Mouse (Mus musculus) liver, adult (tissue): Measurements from ENCODE around the gene Tex52.

Experiments
- GATA4 ChIP-seq: IDR thresholded peaks from 2 replicates; pipeline ENCODE4 v1.6.1; 2014; ENCODE audit warnings: mild to moderate bottlenecking, low read length; ENCODE audit not compliant: insufficient replicate concordance

Gene Tex52

DNA sequence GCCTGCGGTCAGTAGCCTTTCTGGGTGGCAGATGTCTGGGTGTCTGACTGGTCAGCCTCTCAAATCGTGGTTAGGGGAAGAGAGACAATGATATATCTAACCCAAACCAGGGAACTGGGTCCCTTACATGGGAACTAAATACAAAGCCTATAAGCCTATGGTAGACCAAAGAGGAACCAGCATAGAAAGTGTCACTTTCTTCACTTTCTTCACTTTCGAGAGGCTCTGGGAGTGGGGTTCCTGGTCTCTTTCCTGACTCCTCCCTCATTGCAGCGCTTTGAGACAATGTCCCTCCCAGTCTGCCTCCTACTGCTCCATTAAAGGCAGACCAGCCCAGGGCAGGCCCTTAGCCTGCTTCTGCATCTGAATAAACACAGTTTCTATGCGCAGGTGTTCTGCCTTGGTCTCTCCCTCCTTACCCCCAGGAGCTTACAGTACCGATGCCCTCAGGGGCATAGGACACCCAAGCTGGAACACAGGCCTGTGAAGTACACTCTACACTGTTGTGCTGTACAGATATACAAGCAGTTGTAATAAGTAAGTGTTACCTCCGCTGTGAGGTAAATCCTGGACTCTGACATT lies 33.4 kb downstream of the Tex52 start:
- TF ChIP-seq GATA4 = no peak

DNA sequence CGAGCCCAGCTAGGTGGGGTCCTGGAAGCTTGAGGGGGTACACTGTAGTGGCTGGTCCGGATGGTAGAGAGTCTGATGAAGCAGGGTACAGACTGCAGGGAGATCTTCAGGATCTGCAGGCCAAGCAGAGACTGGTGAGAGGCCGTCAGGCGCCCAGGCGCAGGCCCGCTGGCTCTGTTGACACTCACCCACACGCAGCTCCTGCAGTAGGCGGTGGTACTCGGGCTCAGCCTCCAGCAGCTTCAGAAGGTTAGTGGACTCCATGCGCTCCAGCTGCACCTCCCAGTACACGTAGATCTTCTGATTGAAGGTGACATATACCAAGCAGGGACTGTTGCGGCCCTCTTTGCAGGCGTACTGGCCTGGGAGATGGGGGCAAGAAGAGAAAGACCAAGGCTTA lies 35.0 kb downstream of the Tex52 start:
- no peak for TF ChIP-seq GATA4

DNA sequence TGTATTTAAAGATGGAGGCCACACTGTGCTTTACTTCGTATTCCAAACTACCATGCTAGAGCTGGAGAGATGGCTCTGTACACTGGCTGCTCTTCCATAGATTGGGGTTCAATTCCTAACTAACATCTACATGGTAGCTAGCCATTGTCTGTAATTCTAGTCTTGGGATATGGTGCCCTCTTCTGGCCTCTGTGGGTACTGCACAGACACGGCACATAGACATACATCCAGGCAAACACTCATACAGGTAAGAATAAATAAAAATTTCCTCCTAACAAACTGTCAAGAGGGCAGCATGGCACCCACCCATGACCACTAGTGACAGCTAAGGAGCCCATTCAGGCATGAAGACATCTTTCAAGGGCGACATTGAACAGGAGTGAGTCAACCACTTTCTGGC lies 35.9 kb downstream of the Tex52 start:
- TF ChIP-seq GATA4 = no peak

DNA sequence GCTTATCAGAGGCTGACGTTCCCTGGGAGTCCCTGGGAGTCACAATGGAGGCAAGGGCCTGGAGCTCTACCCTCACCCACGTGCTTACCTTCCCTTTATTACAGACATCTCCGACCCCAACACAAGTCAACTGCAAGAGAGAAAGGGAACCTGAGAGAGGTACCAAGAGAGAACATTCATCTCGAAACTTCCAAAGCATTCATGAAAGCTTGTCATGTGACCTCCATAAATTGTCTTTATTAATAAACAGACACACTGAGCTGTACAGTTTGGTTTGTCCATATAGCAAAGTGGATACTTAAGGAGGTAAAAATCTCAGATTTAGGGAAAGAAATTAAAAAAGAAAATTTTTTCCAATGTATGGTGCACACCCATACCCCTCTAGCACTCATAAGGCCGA lies 40.9 kb downstream of the Tex52 start:
- no peak for TF ChIP-seq GATA4

DNA sequence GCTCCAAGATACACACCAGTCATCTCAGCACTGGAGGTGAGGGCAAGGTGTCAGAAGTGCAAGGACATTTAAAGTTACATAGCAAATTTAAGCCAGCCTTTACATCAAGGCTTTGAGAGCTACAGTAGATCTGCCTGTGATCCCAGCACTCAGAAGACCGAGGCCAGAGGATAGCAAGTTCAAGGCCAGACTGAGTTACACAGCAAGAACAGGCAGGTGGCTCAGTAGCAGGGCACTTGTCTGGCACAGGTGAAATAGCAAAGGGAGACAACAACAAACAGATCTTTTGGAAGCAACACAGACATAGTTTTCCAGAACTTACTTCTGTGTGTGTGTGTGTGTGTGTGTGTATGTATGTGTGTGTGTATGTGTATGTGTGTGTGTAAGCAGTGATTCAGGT lies 42.8 kb downstream of the Tex52 start:
- TF ChIP-seq GATA4 = no peak

DNA sequence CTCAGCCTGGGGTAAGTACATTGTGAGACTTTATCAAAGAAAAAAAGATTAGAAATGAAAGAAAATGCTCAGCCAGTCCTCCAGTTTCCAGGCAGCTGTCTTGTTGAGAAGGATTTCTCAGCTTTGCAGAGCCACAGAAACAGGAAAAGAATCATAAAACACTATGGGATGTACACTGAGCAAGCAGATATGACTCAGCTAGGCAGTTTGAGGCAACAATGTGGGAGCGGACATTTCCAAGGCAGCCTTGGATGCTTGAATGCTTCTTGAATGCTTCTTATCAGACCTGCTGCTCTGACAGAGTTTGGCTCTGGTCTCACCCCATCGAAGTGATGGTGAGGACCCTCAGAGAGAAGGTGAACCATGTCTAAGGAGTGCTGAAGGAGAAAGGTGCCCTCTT lies 45.8 kb downstream of the Tex52 start:
- TF ChIP-seq GATA4 = no peak

DNA sequence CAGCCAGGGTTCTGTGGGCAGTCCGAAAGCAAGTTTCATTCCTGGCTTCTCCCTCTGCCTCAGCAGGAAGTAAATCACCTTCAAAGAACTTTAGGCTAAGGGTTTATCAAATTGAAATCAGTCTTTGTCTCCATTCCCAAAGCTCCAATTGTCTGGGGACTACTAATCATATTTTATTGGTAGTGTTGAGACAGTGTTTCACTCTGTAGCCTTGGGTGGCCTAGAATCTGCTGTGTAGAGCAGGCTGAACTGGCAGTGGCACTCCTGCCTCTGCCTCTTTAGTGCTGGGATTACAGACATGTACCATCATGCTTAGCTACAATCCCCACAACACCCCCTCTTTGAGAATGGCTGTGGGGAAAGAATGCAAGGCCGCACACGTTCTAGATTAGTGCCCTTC lies 46.2 kb downstream of the Tex52 start:
- no peak for TF ChIP-seq GATA4

DNA sequence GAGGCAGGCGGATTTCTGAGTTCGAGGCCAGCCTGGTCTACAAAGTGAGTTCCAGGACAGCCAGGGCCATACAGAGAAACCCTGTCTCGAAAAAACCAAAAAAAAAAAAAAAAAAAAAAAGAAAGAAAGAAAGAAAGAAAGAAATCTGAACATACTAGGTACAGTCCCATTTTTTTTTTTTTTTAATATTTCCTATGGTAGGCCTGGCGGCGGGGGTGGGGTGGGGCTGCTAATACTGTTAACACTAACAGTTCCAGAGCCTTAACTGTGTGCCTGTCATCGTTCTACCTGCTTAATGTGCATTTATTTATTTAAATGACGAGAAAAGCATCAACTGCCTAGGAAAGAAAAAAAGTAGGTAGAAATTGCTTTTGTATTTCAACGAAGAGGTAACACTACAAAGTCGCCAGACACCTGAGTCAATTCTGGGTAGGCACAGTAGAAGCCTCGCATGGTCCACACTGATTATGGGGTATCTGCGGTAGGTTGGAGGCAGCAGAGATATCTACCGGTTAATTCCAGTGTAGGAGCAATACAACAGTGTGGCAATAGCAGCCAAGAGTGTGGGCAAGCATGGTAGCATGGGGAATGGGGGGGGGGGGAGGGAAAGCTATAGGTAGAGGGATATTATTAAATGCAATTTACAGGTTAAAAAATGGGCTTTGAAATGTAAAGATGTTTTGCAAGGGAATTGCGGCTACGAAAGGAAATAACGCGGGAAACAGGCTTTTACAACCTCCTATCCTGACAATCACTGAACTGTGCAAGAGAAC lies 48.4 kb downstream of the Tex52 start:
- TF ChIP-seq GATA4 = no peak

DNA sequence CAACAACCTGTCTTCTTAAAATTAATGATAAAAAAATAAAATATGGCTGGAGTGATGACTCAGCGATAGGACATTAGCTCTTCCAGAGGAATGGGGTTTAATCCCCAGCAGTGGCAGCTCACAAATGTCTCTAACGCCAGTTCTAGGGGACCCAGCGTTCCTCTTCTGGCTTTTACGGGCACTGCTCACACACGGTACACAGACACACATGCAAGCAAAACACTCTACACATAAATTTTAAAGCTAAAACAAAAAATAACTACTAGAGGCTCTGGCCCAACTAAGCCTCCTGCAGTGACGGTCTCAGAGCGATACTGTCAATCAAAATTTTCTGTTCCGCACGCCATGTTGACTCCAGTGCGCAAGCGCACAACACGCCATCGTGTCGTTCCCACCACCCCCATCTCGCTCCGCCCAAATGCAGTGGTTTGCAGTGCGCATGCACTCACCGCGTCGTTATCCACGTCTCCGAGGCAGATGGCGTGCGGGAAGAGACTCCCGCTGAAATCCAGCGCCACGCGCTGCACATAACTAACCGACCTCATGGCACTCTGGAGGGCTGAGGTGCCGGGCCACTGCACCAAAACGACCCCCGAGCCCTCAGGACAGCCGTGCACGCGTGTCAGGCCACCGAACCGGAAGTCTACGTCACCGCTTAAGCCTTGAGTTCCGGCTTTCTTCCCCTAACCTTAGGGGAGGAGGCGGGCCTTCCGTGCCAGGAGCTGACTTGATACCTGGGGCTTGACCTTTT lies 49.2 kb downstream of the Tex52 start, which contains the start of gene Itfg2:
TSS of gene Itfg2 (minus strand) at position 663 of the 751 bp plus-strand sequence.
- TF ChIP-seq GATA4 = no peak; the same call in 1 of the 2 replicates

DNA sequence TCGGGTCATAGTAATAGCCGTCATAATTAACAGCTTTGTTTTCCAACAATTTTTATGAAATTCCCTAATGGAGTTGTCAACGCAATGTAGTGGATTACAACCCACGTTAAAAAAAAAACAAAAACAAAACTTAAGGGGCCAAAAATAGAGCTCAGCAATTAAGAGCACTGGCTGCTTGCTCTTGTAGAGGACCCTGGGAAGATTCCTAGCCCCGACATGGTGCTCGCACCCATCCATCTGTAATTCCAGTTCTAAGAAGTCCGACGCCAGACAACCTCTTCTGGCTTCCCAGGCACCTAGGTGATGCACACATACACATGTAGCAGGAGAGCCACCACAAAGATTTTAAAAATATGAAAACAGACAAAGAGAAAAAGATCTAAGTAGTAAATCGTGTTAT lies 49.8 kb downstream of the Tex52 start:
- TF ChIP-seq GATA4 = no peak

DNA sequence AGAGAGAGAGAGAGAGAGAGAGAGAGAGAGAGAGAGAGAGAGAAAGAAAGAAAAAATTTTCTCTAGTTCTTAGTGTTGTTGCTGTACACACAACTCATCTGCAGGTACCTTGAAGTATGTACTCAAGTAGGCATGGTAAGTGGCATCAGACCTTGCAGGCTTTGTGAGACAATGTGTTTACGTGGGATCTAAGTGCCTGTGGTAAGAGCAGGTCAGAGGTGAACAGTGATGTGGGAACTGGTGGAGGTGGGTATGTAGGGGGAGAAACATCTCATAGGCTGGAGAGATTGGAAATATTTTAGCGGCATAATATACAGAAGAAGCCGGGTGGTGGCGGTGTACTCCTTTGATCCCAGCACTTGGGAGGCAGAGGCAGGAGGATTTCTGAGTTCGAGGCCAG lies 52.3 kb downstream of the Tex52 start:
- no peak for TF ChIP-seq GATA4

DNA sequence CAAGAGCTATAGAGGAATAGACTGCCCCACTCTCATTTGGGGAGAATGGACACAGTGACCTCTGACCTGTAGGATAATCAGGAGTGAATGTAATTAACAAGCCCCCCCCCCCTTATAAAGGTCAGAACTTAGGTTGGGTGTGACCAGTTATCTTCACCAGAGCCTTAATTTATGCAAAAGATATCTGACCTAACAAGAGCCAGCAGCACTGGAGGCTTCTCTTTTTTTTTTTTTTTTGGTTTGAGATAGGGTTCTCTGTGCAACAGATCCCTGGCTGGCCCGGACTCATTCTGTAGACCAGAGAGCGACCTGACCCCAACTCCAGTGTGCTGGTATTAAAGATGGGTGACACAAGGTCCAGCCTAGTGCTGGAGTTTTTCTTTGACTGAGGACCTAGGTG lies 54.0 kb downstream of the Tex52 start:
- no peak for TF ChIP-seq GATA4

DNA sequence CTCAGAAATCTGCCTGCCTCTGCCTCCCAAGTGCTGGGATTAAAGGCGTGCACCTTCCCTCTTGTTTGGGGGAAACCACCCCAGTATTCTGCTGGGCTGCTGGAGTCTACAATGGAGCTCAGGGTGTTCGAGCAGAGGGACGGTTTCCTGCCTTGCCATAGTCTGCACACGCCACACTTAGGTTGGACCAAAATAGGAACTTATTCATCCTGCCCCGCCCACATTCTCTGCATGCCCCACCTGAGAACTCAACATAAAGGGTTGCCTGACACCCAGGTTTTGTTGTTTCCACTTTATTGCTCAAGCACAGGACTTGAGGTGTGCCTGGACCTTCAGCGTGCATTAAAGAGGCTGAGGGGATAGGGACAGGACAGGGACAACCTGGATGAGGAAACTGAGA lies 54.6 kb downstream of the Tex52 start:
- TF ChIP-seq GATA4 = no peak

DNA sequence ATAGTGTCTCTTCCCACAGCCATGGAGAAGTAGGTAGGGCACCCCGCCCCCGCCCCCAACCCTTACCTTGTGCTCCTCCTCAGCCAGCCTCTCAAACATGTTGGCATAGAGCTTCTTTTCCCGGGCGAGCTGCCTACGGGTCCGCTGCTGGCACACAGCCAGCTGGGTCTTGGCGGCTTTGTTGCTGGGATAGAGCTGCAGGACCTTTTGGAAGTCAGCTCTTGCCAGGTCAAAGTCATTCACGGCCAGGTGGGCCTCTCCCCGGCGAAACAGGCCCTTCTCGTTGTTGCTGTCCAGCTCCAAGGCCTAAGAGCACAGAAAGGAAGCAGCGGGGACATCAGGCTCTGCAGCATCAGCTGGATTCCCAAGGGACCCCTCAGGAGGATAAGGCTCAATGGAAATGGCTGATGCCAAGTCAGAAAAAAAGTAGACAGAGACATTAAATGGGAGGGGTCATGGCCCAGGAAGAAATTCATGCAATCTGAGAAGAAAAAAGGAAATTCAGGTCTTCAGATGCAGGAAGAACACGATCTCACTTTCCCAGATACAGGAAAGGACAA lies 57.2 kb downstream of the Tex52 start:
- no peak for TF ChIP-seq GATA4

DNA sequence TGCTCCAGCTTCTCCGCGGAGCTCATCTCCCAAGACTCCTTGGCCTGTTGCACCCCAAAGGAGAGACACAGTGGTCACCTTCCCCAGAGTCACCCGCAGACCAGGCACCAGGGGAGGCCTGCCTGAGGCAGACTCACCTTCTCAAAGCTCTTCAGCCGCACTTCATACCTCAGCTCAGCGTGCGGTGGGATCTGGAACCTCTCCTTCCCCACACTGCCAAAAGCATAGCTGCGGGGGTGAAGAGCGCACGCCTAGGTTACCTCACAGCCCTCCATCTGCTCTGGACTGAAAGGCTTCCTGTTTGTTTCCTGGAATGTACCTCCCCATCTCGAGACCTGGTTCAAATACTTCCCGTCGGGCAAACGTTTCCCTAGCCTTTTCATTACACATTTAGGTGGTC lies 58.3 kb downstream of the Tex52 start:
- no peak for TF ChIP-seq GATA4
